Mouse (Mus musculus) Muller cell, postnatal 12 days (primary cell): ENCODE measurements around the gene Rnft2.

Experiments
- DNase-seq: peaks from one replicate; pipeline ENCODE4 v3.0.0-alpha.2; 2015; ENCODE audit errors: inconsistent ontology term

The Rnft2 gene

DNA sequence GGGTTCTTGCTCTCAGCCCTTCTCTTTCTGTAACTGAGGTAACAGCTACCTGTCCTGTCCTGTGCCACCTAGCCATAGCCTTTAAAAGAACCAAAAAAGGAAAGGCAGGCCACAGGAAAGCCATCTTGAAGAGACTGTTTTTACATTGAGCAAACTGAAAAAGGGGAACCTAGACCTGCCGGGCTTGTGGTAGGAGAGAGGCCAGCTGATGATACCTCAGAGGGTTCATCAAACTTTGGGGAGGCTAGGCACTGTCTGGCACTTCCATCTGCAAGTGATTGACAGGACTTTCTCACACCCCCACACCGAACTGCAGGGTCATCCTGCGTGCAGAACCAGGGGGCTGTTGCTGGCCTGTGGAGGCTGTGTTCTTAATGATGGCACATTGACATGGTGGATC lies 8.6 kb upstream of the Rnft2 start:
- DNase-seq = no peak

DNA sequence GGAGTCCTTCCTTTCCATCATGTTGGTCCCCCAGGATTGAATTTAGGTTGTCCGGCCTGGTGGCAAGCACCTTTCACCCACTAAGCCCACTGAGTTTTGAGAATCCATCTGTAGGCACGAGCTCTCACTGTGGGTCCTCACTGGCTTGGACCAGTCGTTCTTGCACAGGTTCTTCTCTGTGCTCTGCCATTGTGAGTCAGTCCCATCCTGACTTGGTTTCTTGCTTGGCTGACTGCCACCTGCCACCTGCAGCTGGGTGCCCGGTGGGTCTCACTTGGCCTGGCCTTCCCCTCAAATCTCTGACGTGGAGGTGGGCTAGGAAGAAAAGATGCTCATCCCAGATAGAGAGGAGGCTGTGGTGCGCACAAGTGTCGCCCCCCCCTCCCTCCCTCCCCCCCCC lies 6.1 kb upstream of the Rnft2 start:
- DNase-seq = no peak

DNA sequence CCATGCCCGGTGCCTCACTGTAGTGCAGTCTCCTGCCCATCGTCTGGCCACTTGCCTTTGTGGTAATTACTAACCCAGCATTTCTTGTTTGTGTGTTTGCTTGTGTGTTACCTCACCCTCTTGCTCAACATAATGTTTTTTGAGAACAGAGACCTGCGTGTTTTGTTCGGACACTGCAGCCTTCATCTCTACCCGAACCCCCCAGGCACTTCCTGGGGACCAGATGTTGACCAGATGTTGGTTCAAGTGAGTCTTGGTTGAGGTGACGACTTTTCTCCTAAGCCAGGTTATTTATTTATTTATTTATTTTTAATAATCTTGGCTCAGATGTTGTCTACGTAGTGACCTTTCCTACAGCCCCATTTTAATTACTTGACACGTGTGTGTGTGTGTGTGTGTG lies 2.5 kb upstream of the Rnft2 start:
- DNase-seq = no peak

DNA sequence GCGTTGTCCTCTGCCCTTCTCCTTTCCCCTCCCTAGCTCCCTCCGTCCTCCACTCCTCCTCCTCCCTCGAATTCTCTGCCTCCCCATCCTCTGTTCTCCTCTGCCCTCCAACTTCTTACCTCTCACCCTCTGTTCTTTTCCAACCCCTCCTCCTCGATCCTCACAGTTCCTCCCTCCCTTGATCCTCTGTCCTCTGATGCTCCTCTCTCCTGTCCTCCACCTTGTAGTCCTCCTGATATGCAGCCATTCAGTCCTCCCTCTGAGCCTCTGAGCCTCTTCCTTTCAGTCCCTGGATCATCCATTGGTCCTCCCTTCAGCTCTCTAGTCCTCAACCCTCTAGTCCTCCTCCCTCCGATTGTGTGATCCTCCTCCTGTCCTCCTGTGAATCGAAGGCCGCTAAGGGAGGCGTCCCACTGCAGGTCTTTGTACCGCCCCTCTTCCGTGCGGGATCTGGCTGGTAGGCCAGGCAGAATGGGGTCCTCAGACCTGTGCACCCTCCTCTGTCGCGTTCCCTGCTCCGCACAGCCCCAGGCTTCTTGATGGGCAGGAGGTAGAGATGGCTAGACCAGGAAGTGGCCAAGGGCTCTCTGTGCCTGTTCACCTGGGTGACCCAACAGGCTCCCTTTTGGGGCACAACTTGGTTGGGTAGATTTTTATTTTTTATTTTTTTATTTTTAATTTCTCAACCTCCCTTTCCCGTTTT lies 841 bp upstream of the Rnft2 start:
- DNase-seq = peak; percentile 37

DNA sequence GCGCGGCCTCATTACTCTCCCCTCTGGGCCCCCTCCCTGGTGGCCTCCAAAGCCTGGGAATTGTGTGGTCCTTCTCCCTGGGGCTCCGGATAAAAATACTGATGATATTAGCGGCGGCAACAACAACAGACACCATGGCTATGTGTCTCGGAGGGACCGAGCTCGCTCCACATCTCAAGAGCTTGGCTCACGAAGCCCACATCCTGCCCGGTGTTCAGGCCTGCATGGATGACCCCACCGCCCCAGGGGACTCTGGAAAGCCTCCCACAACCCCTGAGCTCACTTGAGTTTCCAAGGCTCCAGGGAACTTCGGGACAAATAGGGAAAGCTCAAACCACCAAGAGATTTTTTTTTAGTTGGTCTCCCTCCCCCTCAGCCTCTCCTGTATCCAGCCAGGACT lies 5.2 kb downstream of the Rnft2 start:
- no peak for DNase-seq

DNA sequence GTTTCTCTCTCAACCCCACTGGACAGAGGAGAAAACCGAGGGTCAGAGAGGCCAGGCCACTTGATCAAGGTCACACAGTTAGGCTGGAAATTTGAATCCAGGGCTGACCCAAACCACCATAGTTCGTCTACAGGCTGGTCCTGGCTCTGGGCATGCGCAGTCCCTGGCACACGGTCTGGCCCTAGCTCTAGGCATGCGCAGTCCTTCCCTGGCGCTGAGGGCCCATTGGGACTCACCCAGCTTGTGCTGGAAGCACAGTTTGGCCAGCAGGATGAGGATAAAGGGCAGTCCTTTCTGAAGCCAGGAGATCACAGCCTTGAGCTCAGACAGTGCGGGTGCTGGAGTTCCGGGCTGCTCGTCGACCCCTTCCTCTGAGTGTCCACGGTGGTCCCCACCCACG lies 8.0 kb downstream of the Rnft2 start:
- no peak for DNase-seq

DNA sequence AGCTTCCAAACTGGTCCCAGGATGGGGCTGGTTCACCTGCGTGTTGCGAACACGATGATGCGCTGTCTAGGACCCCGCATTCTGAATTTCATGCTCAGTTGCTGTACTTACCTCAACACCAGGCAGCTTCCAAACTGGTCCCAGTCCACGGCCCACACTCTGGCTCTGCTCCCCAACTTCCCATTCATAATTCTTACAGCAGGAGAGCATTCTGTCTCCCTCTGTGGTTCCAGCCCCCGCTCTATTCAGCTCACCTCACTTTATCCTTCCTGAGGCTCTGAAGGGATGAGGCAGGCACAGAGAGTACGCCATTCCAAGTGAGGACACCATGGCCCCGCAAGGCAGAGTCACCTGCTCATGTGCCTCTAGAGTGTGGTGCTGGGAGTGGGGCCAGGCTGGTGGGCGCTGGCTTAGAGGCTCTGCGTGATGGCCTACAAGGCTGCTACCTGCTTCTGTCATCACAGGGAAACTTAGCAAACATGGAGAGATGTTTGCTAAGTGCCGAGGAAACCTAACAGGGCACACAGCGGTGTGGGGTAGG lies 14.8 kb downstream of the Rnft2 start:
- DNase-seq = no peak

DNA sequence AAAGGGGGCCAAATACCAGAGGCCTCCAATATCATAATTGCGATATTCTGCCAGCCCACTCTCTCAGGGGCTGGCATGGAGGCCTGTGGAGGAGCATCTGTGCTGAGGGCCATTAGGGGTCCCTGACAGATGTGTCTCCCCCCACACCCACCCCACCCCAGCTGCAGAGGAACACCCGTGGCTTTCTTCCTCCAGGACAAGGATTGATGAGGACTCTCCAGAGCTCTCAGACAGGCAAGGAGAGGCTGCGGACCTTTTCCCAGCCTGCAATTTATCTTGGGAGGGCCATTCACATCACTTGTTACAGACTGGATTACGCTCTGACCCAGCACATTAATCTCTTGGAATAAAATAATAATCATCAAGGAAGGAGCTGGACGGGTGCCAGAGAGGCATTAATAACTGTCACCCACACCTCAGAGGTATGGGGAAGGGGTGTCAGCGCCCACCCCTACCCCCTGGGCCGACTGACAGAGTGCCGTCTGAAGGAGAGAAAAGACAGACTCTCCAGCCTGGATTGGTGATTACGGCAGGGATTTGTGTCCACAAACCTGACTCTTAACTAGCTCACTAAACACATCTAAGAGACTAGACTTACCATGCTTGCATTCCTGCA lies 21.7 kb downstream of the Rnft2 start:
- no peak for DNase-seq

DNA sequence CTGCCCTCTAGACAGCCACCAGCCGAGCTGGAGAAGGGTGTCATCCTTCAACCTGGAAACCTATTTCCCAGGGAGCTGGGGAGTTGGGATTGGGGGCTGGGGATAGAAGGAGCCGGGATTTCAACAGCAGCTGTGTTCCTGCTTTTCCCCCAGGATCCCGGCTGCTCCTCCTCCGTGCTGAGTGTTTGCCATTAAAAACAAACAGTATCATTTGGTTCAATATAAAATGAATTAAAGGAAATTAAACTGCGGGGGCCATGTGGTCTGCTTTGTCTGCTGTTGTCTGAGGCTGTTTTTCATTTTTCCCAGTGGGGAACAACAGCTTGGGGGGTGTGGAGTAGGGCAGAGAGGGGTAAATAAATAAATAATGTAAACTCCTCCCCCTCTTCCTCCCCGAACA lies 27.5 kb downstream of the Rnft2 start:
- DNase-seq = no peak

DNA sequence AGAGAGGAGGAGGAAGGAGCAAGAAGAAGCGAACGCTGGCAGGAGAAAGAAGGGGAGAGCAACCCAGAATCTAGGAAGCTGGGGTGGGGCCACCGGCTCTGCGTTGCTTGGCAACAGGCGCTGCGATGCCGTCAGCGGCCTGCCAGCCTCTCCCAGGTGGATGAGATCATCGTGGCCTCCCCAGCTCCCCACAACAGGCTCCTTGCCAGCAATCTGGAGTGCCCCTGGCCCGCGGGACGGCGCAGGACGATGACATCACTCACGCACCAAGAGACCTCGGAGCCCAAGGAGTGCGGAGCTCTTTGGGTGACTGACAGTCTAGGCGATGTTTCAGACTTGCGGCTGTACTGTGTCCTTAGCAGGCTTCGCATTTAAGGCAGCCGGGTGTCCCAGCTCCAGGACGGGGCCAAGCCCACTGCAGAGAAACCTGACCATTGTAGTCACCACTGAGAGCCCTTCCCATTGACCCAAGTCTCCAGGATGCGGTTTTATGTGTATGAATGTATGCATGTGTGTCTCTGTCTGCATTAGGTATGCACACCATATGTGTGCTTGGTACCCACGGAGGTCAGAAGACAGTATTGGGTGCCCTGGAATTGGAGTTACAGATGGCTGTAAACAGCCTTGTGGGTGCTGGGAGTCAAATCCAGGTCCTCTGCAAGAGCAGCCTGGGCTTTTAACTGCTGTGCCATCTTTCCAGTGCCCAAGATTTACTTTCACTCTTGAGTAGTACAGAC lies 30.3 kb downstream of the Rnft2 start:
- peak; percentile 89 for DNase-seq

DNA sequence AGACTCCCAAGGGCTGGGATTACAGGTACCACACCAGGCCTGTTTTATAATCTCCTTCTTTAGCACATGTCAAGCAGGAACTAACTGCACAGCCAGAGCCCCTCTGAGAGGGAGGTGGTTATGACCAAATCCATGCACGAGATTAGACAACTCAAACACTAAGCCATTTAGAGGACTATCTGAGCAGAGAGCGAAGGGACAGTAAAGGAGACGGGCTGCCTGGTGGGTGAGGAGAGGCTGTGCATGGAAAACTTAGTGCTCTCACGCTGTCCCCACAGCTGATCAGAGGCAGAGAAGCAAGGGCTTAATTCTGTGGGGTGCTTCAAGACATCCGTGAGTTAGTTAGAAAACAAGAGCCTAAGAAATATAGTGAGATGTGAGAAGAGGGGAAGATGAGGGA lies 30.9 kb downstream of the Rnft2 start:
- DNase-seq = no peak

DNA sequence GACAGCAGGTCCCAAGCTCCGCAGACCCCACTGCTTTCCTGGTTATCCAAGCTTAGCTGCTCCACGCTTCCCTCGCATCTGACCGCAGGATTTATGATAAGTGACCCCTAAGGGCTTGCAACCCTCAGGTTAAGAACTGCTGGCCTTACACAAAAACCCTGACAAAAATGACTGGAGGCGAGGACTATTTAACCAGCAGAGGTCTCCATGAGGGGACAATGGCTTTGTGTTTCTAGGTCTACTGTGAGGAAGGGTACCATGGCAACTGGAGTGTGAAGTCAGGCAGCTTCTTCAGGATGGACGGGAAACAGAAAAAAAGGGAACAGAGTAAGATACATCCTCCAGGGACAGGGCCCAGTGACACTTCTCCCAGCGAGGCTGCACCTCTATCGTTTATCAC lies 39.1 kb downstream of the Rnft2 start:
- no peak for DNase-seq

DNA sequence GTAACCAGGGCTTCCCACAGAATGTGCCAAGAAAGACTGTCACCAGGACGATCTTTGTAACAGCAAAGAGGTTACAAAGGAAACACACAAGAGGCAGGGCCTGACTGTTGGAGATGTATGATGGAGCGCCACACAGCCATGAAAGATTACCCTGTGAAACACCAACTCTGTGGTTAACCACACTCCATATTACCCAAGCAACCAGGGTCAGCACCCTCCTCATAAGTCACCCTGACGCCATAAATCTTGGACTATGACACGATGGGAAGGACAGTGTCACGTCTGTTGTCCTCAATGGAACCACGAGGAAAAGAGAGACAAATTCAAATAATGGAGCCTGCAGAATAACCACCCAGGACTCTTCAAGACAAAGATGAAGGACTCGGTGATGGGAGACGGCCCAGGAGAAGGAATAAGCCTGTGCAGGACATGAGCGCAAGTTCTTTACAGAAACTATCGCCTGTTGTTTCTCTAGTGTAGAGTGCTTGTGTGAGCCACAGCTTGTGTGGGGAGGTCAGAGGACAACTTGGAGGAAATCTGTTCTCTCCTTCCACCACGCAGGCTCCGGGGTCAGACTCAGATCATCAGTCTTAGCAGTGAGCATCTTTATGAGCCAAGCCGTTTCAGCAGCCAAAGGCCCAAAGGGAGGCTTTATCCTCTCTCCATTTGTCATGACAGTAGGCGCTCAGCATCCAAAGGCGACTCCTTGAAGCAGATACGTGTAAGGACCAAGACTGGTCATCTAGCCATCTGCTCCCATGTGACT lies 40.1 kb downstream of the Rnft2 start:
- no peak for DNase-seq

DNA sequence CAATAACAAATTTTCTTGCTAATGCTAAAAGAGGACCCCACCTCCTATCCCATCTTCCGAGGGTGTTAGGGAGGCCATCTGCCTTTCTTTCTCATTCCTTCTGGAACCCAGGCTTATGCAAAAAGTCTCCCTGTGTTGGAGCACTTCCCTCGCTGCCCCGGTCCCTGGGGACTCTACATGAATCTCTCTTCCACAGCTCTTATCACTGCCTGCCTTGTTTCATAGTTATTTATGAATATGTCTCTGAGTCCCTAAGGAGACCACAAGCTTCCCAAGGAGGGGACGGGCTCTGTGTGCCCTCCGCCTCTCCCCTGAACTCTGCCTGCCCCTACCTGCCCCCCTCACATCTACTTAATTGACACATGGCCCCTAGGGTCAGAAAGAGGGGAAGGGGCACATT lies 45.2 kb downstream of the Rnft2 start:
- no peak for DNase-seq

DNA sequence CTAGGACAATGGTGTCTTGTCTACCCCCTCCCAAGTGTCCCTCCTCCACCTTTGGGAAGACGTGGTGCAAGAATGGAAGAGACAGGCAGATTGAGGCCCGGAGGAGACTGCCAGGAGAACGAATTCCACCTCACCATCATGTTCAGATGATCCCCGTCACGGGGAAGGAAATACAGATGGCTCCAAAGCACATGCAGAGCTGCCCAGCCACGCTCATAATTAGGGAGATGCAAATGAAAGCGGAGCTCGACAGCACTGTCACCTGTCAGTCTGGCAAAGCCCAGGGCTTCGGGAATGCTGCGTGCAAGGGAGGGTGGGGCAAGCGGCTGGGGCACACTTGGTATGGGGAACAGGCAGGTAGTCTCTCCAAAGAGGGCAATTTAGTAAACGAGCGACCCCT lies 47.5 kb downstream of the Rnft2 start:
- DNase-seq = no peak

DNA sequence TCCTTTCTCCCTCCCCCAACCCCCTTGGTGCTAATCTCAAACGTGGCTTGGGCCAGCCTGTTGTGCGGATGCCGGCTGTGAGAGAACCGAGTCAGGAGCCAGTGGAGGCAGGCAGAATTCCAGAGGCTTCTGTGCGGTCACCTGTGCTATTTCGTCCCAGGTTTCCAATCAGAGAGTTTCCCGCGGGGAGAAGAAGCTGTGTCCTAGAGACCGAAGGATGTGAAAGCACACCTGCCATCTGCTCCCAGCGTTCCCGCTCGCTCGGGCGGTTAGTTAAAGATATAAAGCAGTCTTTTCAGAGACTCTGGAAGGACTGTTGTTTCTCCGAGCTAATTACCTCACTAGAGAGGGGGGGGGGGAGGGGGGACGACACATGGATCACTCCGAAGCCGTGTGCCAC lies 52.7 kb downstream of the Rnft2 start:
- no peak for DNase-seq

DNA sequence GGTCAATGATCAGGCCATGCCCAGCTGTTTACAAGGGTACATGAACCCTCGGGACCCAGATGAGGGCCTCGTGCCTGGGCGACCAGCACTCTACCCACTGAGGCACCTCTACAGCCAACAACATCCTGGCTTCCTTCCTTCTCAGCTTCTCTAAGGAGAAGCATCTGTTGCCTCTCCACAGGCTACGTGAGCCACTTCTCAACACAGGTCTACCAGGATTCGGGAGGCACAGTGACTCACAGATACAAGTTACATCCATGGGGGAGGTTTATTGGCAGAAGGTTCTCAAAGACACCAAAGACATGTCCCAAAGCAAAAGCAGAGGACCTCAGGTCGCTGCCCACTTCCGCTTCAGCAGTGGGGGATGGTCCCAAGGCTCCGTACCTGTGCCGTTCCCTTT lies 54.4 kb downstream of the Rnft2 start:
- DNase-seq = no peak

DNA sequence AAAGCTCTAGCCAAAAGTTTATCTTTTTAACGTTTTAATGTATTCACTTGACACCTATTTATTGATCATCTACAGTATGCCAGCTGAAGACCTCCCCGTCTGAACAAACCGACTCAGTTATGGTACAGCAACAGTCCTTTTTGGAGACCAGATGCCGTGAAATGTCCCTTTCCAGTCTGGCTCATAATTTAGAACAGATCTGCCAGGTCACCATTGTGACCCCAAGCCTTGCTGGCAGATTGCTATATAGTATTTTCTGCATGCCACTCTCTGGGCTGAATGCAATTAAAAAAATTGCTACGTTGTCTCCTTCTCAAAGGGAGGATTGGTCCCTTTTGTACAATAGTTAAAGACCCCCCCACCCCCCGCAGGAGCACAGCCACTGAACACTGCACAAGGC lies 56.6 kb downstream of the Rnft2 start:
- no peak for DNase-seq

DNA sequence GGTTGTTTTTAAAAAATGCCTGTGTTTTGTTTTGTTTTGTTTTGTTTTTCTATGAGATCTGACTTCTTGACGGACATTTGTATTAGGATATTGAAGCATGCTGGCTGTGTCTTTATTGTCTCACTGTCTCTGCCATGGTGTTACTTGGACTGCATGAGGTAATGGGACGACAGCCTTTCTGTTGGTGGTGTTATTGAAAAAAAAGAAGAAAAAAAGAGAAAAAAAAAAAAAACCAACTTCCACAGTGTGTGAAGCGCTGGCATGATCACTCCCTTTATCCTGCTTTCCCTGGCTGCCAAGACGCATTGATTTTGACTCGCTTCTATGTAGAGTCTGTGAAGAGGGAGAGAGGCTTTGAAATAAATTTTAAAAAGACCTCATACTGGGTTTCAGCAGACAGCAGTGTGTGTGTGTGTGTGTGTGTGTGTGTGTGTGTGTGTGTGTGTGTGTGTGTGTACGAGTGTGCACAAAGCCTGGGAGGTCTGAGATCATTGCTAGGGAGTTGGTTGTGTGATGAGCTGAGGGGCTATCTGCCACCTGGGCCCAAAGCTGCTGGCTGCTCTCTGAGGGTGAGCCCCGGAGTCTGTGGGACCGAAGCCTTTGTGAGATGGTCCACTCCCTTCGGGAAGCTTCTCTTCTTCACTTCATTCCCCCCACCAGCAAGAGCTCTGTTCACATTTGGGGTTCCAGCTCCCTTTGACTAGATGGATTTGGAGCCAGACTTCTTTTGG lies 57.8 kb downstream of the Rnft2 start:
- DNase-seq = no peak

DNA sequence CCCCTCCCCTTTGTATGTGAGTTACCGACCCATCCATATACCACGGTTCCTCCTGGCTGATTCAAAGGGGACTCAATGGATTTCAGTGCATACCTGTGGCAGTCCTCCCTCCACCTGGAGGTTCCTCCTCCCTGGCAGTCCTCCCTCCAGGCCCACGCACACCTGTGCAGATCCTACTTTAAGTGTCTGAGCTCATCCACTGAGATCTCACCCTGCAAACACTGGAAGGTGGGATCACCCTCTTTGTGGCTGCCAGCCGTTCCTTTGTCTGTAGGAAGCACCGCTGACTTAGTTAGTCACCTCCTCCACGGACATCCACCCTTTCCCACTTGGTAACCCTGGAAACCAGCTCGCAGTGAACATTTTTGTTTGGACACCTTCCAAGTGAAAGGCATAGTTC lies 67.3 kb downstream of the Rnft2 start:
- DNase-seq = no peak

DNA sequence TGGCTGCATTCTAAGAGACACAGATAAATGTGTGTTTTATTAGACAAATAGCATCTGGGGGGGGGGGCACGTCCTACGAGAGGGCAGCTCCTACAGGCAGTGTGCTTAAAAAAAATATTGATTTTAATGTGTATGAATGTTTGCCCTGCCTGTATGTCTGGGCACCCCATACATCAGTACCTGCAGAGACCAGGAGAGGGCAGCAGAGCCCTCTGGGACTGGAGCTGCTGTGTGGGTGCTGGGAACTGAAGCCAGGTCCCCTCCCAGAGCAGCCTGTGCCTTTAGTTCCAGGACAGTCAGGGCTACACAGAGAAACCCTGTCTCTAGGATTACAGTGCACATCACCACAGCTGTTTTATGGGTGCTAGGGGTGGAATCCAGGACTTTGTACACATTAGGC lies 69.8 kb downstream of the Rnft2 start:
- DNase-seq = no peak
